Mouse (Mus musculus) bone marrow macrophage, adult 2 months (primary cell): ENCODE measurements around the gene Ccdc33. TPM values are rescaled to one million over a fixed set of nuclear protein-coding genes. Genes with fewer than 3 reads are reported as not detected.

ENCODE experiments used
- H3K27ac ChIP-seq: 2 replicates; pipeline ENCODE4 v1.5.1; 2012; ENCODE audit warnings: low read depth, low read length; ENCODE audit not compliant: insufficient read depth
- H3K4me1 ChIP-seq: 2 replicates; pipeline ENCODE4 v1.6.1; 2012; ENCODE audit warnings: low read length; ENCODE audit not compliant: control insufficient read depth, insufficient read depth
- H3K4me3 ChIP-seq: 2 replicates; pipeline ENCODE4 v1.5.1; 2012; ENCODE audit warnings: mild to moderate bottlenecking, low read length, moderate library complexity; ENCODE audit not compliant: insufficient read depth
- CTCF ChIP-seq: IDR thresholded peaks from 2 replicates; pipeline ENCODE4 v1.5.1; 2012; ENCODE audit warnings: low read depth, mild to moderate bottlenecking, low read length, moderate library complexity
- POLR2A ChIP-seq: IDR thresholded peaks from 2 replicates; pipeline ENCODE4 v1.6.1; 2012; ENCODE audit warnings: mild to moderate bottlenecking, low read depth, low read length, borderline replicate concordance
- polyA plus RNA-seq: library from polyadenylated mRNA; stranded (reverse); fragments of >200 nt; gene quantifications from 2 replicates; pipeline ENCODE4 v1.2.4, GENCODE M21; 2012; ENCODE audit not compliant: missing spikeins, insufficient read depth, insufficient read length

The Ccdc33 gene
- polyA plus RNA-seq, 1 experiment, result not detected

DNA sequence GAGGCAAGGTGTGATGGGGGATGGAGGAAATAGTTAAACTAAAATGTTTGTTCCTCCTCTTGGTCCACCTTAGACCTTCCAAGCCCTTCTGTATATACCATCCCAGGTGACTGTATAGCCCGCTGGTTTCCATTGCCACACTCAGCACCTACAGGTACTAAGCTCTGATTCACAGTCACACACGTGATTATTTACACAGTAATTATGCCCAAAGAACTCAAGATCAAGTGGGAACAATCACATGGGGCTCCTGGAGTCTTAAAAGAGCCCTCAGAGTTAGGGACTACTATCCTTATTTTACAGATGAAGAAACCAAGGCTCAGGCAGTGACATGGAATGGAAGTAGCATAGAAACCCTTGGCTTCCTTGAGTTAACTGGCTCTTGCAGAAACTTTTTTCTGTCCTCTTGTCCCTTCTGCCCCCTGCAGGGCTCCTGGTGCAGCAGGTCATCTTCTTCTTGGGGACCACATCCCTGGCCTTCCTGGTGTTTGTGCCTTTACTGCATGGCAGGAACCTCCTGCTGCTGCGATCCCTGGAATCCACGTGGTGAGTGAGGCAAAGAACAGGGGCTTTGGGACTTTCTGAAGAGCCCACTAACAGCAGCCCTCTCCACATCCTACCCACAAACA is 32.2 kb upstream of the Ccdc33 start:
- no peak overlapping the region for H3K27ac ChIP-seq
- no peaks in the 10 kb centered on the region for H3K4me1 ChIP-seq
- TF ChIP-seq CTCF (no peak), POLR2A (no peak)
- no peak overlapping the region for H3K4me3 ChIP-seq

DNA sequence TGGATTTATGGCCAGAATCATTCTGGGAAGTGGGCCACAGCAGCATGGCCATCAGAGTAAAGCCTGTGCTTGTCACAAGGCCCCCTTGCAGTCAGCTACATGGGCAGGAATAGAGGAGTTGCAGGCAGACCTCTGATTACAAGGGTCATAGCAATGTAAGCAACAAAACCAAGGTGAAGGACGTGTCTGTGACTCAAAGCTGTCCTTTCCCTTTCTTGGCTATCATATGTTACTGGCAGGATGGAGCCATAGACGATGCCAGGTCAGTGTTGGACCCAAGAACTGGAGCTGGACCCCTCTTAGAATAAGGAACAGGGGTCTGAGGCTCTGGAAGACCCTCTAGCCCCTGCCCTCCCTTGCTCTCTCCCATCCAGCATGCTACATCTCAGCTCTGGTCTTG is 30.2 kb upstream of the Ccdc33 start:
- no peak overlapping the region for H3K27ac ChIP-seq
- H3K4me3 ChIP-seq, result no peak overlapping the region
- no peaks in the 10 kb centered on the region for H3K4me1 ChIP-seq
- TF ChIP-seq CTCF (no peak), POLR2A (no peak)

DNA sequence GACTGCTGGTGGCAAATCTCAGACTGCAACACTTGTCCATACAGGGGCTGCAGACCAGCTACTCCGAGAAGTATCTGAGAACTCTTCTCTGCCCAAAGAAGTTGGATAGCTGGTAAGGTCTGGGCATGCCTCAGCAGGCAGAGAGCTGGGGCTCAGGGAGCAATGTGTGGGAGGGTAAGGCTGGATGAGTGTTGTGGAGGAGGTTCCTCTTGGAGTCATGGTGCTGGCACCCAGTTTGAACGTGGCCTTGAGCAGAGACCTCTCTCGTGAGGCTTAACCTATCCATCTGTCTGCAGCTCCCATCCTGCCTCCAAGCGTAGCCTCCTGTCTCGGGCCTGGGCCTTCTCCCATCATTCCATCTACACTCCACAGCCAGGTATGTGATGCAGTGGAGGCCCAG is 26.8 kb upstream of the Ccdc33 start:
- H3K27ac ChIP-seq, result no peak overlapping the region

DNA sequence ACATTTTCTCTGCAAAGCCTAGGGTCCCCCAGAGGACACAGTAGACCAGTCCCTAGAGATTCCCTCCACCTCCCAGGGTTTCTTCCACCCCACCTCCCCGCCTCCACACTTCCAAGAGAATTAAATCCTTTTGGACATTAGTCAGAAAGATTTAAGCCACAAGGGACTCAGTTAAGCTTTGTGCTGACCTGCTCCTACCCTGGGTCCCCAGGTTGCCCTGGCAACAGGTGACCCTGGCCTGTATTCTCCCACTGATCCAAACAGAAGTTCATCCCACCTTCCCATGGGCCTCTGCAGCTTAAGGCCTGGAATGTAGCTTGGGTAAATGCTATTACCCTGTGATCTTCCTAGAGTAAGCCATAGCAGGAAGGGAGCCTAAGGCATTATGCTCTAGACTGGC is 26.0 kb upstream of the Ccdc33 start:
- no peaks in the 10 kb centered on the region for H3K4me1 ChIP-seq
- no peak overlapping the region for H3K4me3 ChIP-seq
- no peak overlapping the region for H3K27ac ChIP-seq
- TF ChIP-seq POLR2A (no peak), CTCF (no peak)

More for the DNA sequence above, 26.8 kb upstream of the Ccdc33 start:
- TF ChIP-seq POLR2A, result no peak
- TF ChIP-seq CTCF, result no peak
- no peak overlapping the region for H3K4me3 ChIP-seq
- no peaks in the 10 kb centered on the region for H3K4me1 ChIP-seq

DNA sequence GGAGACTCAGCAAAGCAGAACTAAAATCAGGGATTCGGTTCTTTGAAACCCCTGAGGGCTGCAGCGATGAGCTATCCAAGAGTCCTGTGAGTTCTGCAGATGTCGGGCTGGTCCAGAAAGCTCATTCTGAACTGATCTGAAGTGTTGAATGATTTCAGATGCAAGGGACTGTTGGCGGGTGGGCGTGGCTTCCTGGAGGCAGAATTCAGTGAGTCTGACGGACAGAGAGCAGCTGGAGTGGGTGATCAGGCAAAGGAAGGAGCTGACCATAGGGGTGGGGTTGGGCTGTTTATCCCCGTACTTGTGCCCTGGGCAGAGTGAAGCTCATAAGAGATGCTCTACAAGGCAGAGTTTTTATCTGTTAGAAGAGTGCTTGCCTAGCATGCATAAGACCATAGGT is 24.8 kb upstream of the Ccdc33 start:
- H3K4me3 ChIP-seq, result no peak overlapping the region
- no peak for TF ChIP-seq CTCF
- TF ChIP-seq POLR2A, result no peak
- no peak overlapping the region for H3K27ac ChIP-seq
- no peaks in the 10 kb centered on the region for H3K4me1 ChIP-seq

DNA sequence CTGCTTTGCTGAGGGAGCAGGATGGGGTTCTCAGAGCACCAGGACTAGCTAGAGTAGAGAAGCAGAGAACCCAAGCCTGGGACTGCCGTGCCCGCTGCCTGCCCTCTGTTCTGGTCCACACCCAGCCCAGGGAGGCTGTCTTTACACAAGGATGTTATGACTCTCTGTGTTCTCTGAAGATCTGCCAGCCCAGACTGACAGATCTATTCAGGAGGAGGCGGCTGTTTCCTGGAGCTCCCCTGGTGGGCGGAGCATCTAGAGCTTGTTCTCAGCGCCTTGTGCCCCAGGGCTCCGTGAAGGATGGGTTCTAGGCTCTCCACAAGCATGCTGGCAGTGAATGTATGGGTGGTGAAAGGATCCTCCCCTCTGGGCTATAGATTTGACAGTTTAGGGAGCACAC is 21.3 kb upstream of the Ccdc33 start:
- Histone ChIP-seq H3K4me1 (no peaks in the 10 kb centered on the region), H3K4me3 (no peak overlapping the region), H3K27ac (no peak overlapping the region)
- TF ChIP-seq CTCF (no peak), POLR2A (no peak)

DNA sequence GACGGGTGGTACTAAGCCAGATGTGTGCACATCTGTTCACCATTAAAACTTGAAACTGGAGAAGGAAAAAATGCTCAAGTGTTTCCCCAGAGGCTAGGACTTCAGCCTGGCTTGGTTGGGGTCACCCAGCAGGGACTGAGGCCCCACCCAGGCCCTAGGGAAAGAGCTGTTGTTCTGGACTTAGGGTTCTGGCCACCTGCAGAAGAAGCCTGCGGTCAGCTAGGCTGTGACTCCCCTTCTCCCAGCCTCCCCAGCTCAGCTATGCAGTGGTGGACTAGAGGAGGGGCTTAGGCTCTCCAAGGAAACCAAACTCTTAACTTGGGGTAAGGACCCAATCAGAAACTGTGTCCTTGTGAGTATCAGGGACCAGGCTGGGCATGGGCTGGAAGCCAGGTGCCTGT is 17.3 kb upstream of the Ccdc33 start:
- H3K27ac ChIP-seq, result no peak overlapping the region

DNA sequence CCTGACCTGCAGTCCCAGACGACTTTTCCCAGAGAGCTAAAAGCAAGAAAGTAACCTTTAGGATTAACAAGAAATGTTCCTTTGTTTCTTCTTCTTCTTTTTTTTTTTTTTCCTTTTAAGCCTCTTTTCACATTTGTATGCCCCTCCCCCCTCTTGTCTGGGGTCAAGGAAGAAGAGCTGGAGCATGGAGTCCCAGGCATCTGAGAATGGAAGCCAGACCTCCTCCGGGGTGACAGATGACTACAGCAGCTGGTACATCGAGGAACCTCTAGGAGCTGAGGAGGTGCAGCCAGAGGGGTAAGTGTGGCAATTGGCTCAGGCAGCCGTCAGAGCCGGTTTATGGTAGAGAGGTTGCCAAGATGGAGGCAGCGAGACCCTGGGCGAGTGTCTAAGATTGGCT is 16.3 kb upstream of the Ccdc33 start:
- H3K4me1 ChIP-seq, result no peaks in the 10 kb centered on the region
- H3K27ac ChIP-seq, result no peak overlapping the region
- H3K4me3 ChIP-seq, result no peak overlapping the region
- TF ChIP-seq CTCF (no peak), POLR2A (no peak)

More for the DNA sequence above, 17.3 kb upstream of the Ccdc33 start:
- H3K4me3 ChIP-seq, result no peak overlapping the region
- no peak for TF ChIP-seq CTCF
- no peak for TF ChIP-seq POLR2A
- H3K4me1 ChIP-seq, result no peaks in the 10 kb centered on the region

DNA sequence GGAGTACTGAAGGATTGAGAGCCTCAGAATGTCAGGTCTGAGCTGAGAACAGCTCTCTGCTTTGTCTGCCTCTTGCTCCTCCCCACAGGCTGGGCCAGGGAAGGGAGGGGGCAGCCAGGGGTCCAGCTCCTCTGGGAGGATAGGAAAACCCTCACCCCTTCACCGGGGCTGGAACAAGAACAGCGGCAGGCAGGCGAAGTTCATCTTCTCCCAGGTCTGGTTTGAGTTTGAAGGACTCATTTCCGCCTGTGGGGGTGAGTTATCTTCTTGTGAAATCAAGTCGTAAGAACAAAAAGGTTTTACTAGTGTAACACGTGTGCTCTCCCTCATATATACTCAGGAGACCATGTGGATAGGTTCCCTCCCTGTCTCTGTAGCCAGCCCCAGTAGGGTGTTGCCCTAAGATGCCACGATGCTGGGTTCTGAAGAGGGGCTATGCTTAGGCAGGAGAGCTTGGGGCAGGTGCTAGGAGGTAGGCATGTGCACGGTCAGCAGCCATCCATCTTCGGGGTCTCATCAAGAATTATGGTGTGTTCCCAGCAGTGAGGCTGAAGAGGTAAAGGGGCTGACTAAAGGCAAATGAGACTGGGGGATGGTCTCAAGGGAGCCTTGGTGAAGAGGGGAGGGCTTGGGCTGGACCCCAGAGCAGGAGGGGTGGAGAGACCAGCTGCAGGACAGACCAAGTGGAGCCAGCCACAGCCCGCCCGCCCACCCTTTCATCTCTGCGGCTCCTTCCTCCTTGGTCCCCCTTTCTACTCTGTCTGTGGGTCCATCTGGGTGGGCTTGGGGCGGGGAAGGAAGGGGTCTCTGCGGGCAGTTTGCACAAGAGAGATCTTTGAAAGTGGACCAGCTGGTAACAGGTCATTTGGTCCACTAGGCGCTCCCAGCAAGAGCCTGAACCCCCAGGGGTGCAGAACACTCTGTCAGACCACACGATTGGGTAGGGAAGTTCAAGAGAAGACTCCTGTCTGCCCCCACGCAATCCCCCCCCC is 15.6 kb upstream of the Ccdc33 start:
- Histone ChIP-seq H3K27ac (no peak overlapping the region), H3K4me1 (no peaks in the 10 kb centered on the region), H3K4me3 (no peak overlapping the region)
- TF ChIP-seq CTCF (no peak), POLR2A (no peak)

DNA sequence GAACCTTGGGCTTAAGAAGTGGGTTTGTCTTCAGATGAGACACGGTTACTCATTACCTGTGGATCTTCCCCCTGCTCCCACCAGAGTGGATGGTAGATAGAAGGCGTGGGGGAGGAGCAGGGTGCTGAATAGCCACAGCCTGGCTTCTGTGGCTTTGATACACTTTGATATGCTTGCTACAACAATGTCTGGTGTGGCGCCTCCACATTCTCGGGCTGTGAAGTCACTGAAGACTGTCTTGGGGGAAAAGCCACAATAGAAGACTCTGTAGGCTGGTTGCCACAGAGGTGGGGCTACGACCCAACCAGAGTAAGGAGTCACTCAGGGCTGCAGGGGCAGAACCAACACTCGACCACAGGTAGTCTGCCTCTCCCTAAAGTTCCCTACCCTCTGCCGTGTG is 13.1 kb upstream of the Ccdc33 start:
- TF ChIP-seq POLR2A (no peak), CTCF (no peak)
- no peak overlapping the region for H3K27ac ChIP-seq

More for the DNA sequence above, 13.1 kb upstream of the Ccdc33 start:
- Histone ChIP-seq H3K4me3 (no peak overlapping the region), H3K4me1 (no peaks in the 10 kb centered on the region)
